Mouse (Mus musculus): ENCODE measurements around the gene Otub1. TPM values are rescaled to one million over a fixed set of nuclear protein-coding genes. Genes with fewer than 3 reads are reported as not detected.
A peak's percentile ranks its signal among the peaks of the same experiment; 100 is the strongest.

Otub1 gene
- total and polyA plus RNA-seq, 3 experiments: 103 to 285 (median 194) TPM

DNA sequence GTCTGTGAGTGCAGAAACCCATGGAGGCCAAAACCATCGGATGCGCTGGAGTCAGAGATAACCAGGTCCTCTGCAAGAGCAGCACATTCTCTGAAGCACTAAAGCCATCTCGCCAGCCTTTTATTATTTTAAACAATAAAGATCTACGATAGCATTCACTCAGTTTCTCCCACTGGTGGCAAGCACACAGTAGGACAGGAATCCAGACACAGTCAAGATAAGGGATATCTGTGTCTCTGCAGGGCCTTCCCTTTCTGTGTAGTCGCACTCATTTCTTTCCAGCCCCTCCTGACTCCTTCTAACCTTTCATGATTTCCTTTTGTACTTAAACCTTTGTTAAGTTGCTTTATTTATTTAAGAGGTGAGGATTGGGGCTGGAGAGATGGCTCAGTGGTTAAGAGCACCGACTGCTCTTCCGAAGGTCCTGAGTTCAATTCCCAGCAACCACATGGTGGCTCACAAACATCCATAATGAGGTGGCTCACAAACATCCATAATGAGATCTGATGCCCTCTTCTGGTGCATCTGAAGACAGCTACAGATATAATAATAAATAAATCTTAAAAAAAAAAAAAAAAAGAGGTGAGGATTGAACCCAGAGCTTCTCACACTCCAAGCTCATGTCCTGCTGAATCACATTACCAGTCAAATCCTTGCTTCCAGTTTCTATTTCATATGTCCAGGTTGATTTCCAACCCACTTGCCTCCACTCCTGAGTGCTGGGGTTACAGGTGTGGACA, 4.0 kb upstream of the Otub1 start:
- Histone ChIP-seq H3K36me3 (ENCODE audit: control insufficient read depth in 1 of 2, insufficient read depth in 2 of 2, low read length in 2 of 2) (peaks cover 3 to 8% of the 10 kb centered on the region in 2 experiments; a peak in 3 of 4 replicates), H3K4me3 (ENCODE audit: control insufficient read depth in 1 of 2, insufficient read depth in 1 of 2, low read depth in 2 of 2, low read length in 2 of 2) (no peak overlapping the region), H3K79me2 (ENCODE audit: control insufficient read depth, insufficient read depth, low read length, poor library complexity) (peaks cover 21% of the 10 kb centered on the region), H3K27ac (ENCODE audit: control insufficient read depth, low read depth, low read length) (no peak overlapping the region), H3K9ac (ENCODE audit: control insufficient read depth, low read depth, low read length, poor library complexity, severe bottlenecking) (no peak overlapping the region), H3K4me1 (ENCODE audit: control insufficient read depth in 1 of 2, insufficient read depth in 2 of 2, low read length in 2 of 2) (peaks cover 2 to 9% of the 10 kb centered on the region in 2 experiments; a peak in 3 of 4 replicates), H3K9me3 (replicated peaks; ENCODE audit: insufficient read depth, low read length) (no peaks in the 10 kb centered on the region), H3K27me3 (ENCODE audit: control insufficient read depth in 1 of 2, insufficient read depth in 2 of 2, low read length in 2 of 2) (no peaks in the 10 kb centered on the region)
- DNase-seq (ENCODE audit: low read depth, low spot score): peak; percentile 38
- no peak for TF ChIP-seq MAX (IDR thresholded peaks at IDR 0.05; ENCODE audit: low read length)
- TF ChIP-seq NRF1 (IDR thresholded peaks at IDR 0.05; ENCODE audit: insufficient read depth, low read depth, low read length, poor library complexity, severe bottlenecking): no peak
- TF ChIP-seq SIN3A (IDR thresholded peaks at IDR 0.05; ENCODE audit: low read length): peak; percentile 29; the same call in 1 of the 2 replicates
- peak; percentile 36 for TF ChIP-seq SMC3 (IDR thresholded peaks at IDR 0.05; ENCODE audit: low read depth, low read length)
- TF ChIP-seq GATA1 (IDR thresholded peaks at IDR 0.05; ENCODE audit: low read depth, low read length): 0 out of 2 replicates have a peak, but pooled peaks have one; percentile 5
- peak; percentile 97 for TF ChIP-seq ZKSCAN1 (IDR thresholded peaks at IDR 0.05; ENCODE audit: low read depth, low read length)
- TF ChIP-seq HCFC1 (IDR thresholded peaks at IDR 0.05; ENCODE audit: low read depth, low read length): no peak
- no peak for TF ChIP-seq USF2 (IDR thresholded peaks at IDR 0.05; ENCODE audit: borderline replicate concordance in 1 of 2, insufficient read depth in 1 of 2, low read depth in 1 of 2, low read length in 2 of 2)
- 0 out of 2 replicates have a peak, but pooled peaks have one; percentile 34 for TF ChIP-seq MYC (IDR thresholded peaks at IDR 0.05; ENCODE audit: low read depth, low read length)
- TF ChIP-seq POLR2AphosphoS2 (IDR thresholded peaks at IDR 0.05; ENCODE audit: low read length): no peak
- no peak for TF ChIP-seq MAFK (IDR thresholded peaks at IDR 0.05; ENCODE audit: borderline replicate concordance, low read depth, low read length)
- no peak for TF ChIP-seq MYB (IDR thresholded peaks at IDR 0.05; ENCODE audit: low read depth, low read length)
- TF ChIP-seq ZMIZ1 (IDR thresholded peaks at IDR 0.05; ENCODE audit: low read depth, low read length): no peak
- peak in 2 of 3 experiments; percentile 7 to 35; a peak in 2 of 6 replicates for TF ChIP-seq CTCF (IDR thresholded peaks at IDR 0.05 in 2 of 3, conservative IDR thresholded peaks at IDR 0.05 in 1 of 3; ENCODE audit: control insufficient read depth in 1 of 3, insufficient read depth in 1 of 3, low read depth in 2 of 3, low read length in 3 of 3, poor library complexity in 1 of 3, severe bottlenecking in 1 of 3)
- TF ChIP-seq ETS1 (IDR thresholded peaks at IDR 0.05; ENCODE audit: low read depth, low read length): no peak
- peak; percentile 90 for TF ChIP-seq ZNF384 (IDR thresholded peaks at IDR 0.05; ENCODE audit: low read depth, low read length)
- peak; percentile 21 for TF ChIP-seq RAD21 (IDR thresholded peaks at IDR 0.05; ENCODE audit: low read depth, low read length)

DNA sequence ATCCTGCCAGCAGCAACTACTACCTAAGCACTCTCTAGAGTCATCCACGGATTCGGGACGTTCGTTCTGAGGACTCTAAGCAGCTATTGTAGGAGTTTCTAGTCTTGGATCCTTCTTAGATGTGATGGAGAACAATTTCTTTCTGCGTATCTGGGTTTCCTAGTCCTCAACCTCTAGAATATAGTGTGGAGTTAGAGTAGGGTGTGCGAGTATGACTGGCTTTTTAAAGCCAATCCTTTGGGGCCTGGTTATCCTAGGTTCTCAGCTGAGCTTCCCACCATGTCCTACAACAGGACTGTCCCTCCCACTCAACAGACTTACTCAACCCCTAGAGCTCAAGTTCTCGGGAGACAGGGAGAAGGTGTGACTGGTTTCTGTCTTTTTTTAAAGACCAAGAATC, 790 bp downstream of the Otub1 start:
- DNase-seq (ENCODE audit: low read depth, low spot score): no peak
- Histone ChIP-seq H3K36me3 (ENCODE audit: control insufficient read depth in 1 of 2, insufficient read depth in 2 of 2, low read length in 2 of 2) (peaks cover 0 to 14% of the 10 kb centered on the region in 2 experiments; a peak in 2 of 4 replicates), H3K79me2 (ENCODE audit: control insufficient read depth, insufficient read depth, low read length, poor library complexity) (peaks cover 23% of the 10 kb centered on the region), H3K9me3 (replicated peaks; ENCODE audit: insufficient read depth, low read length) (no peaks in the 10 kb centered on the region), H3K27ac (ENCODE audit: control insufficient read depth, low read depth, low read length) (peak overlapping the region; percentile 57), H3K9ac (ENCODE audit: control insufficient read depth, low read depth, low read length, poor library complexity, severe bottlenecking) (peak overlapping the region; percentile 90), H3K27me3 (ENCODE audit: control insufficient read depth in 1 of 2, insufficient read depth in 2 of 2, low read length in 2 of 2) (no peaks in the 10 kb centered on the region), H3K4me3 (ENCODE audit: control insufficient read depth in 1 of 2, insufficient read depth in 1 of 2, low read depth in 2 of 2, low read length in 2 of 2) (peak overlapping the region; percentile 93 to 98), H3K4me1 (ENCODE audit: control insufficient read depth in 1 of 2, insufficient read depth in 2 of 2, low read length in 2 of 2) (peaks cover 2 to 13% of the 10 kb centered on the region in 2 experiments; a peak in 3 of 4 replicates)
- no peak for TF ChIP-seq POLR2A (IDR thresholded peaks at IDR 0.05; ENCODE audit: control insufficient read depth in 1 of 2, insufficient read depth in 1 of 2, low read depth in 1 of 2, low read length in 2 of 2, poor library complexity in 1 of 2)
- TF ChIP-seq EP300 (IDR thresholded peaks at IDR 0.05; ENCODE audit: low read depth in 1 of 2, low read length in 2 of 2): no peak
- TF ChIP-seq ZMIZ1 (IDR thresholded peaks at IDR 0.05; ENCODE audit: low read depth, low read length): no peak
- no peak for TF ChIP-seq ZC3H11A (IDR thresholded peaks at IDR 0.05; ENCODE audit: low read depth, low read length)
- no peak for TF ChIP-seq MAX (IDR thresholded peaks at IDR 0.05; ENCODE audit: low read length)
- TF ChIP-seq ZKSCAN1 (IDR thresholded peaks at IDR 0.05; ENCODE audit: low read depth, low read length): no peak
- TF ChIP-seq ETS1 (IDR thresholded peaks at IDR 0.05; ENCODE audit: low read depth, low read length): no peak
- no peak for TF ChIP-seq TCF12 (IDR thresholded peaks at IDR 0.05; ENCODE audit: low read depth, low read length)
- no peak for TF ChIP-seq UBTF (IDR thresholded peaks at IDR 0.05; ENCODE audit: borderline replicate concordance, insufficient read depth, low read depth, low read length)
- TF ChIP-seq ELF1 (IDR thresholded peaks at IDR 0.05; ENCODE audit: low read depth, low read length): no peak
- TF ChIP-seq POLR2AphosphoS5 (IDR thresholded peaks at IDR 0.05; ENCODE audit: borderline replicate concordance, low read depth, low read length): no peak
